Mouse (Mus musculus) C2C12 (cell line): ENCODE measurements around the gene Tanc1.

Experiments
- CTCF ChIP-seq: IDR thresholded peaks from one replicate; pipeline ENCODE4 v1.5.1; 2011; ENCODE audit not compliant: control insufficient read depth, insufficient read depth, insufficient read length
- MAX ChIP-seq: IDR thresholded peaks from one replicate; pipeline ENCODE4 v1.6.1; 2011; ENCODE audit warnings: mild to moderate bottlenecking, control low read depth
- MYOD1 ChIP-seq: IDR thresholded peaks from one replicate; pipeline ENCODE4 v1.6.1; 2011; ENCODE audit warnings: low read depth; ENCODE audit not compliant: control insufficient read depth, insufficient read length
- USF1 ChIP-seq: IDR thresholded peaks from one replicate; pipeline ENCODE4 v1.6.1; 2011; ENCODE audit warnings: low read depth, mild to moderate bottlenecking, control low read depth, moderate library complexity

DNA sequence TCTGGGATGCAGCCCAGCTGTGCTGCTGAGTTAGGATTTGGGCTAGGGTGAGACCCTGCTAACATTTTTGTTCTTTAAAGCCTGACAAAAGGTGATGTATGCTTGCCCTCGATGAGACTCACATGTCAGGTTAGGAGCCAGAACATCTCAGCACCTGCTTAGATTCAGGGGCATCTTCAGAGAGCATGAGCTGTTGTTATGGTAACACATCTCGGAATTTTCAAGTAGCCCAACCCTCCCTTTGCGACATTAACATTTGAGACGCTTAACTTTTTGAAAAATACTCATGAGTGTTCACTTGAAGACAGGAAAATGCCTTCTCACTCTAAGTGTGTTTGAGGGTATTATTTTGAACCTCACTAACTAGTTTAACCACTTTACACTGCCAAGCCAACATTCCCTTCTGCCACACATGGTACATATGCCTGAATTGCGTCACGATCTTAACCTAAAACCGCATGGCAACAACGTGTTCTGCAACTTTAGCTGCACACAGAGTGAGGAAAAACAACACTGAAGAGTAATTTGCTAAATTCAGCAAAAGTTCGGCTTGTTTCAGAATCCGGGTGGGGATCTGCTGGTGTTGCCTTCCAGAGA, 67.7 kb downstream of the Tanc1 start:
- TF ChIP-seq CTCF (no peak), MYOD1 (no peak), MAX (no peak), USF1 (no peak)
